8 mouse cellular contexts compared by ENCODE assay signal in genomic region chrX:18163917-18164624, GRCm38 (mm10). TPM values are rescaled to one million over a fixed set of nuclear protein-coding genes. Genes with fewer than 3 reads are reported as not detected.
A peak's percentile ranks its signal among the peaks of the same experiment; 100 is the strongest.
DNase-seq lines count a peak whose midpoint lies in the region; ATAC-seq and TF ChIP-seq lines count a peak whose summit lies in the region.

No protein-coding gene starts in this region.

- H3K4me2 ChIP-seq in hindbrain, embryonic 13.5 days: peak overlapping the region; percentile 72
- H3K4me2 ChIP-seq in limb, embryonic 13.5 days (replicated peaks): peak overlapping the region; percentile 60
- peak overlapping the region; percentile 58 for H3K4me2 ChIP-seq in midbrain, embryonic 12.5 days (replicated peaks)
- H3K4me2 ChIP-seq in stomach, postnatal 0 days (replicated peaks; ENCODE audit: low read depth): peak overlapping the region; percentile 58

- DNase-seq in cerebellum, adult 18-20 months: peak; percentile 23 to 49
- DNase-seq in cerebellum, adult 9-11 months: no peak
- DNase-seq in adrenal gland, adult 2 months: peak; percentile 62
- peak; percentile 45 for DNase-seq in stomach, postnatal 0 days (ENCODE audit: low spot score)

- TF ChIP-seq CTCF in stomach, postnatal 0 days (IDR thresholded peaks at IDR 0.05; ENCODE audit: low read depth): no peak

- 2% methylated on average over 10 of the region's 10 CpGs for WGBS in hindbrain, embryonic 13.5 days
- 2% methylated on average over 10 of the region's 10 CpGs for WGBS in limb, embryonic 13.5 days
- 1% methylated on average over 10 of the region's 10 CpGs for WGBS in midbrain, embryonic 12.5 days
- 1% methylated on average over 10 of the region's 10 CpGs for WGBS in stomach, postnatal 0 days

- peak; percentile 54 for ATAC-seq in erythroblast, adult 5-6 weeks (replicated peaks; ENCODE audit: low FRiP score, poor library complexity, severe bottlenecking)
- no peak for ATAC-seq in hindbrain, embryonic 13.5 days (ENCODE audit: low FRiP score)
- no peak for ATAC-seq in limb, embryonic 13.5 days (ENCODE audit: low FRiP score, low read depth)
- ATAC-seq in midbrain, embryonic 12.5 days (ENCODE audit: low FRiP score, low read depth): no peak
- ATAC-seq in stomach, postnatal 0 days (ENCODE audit: low FRiP score, low TSS enrichment): no peak

- H3K27ac ChIP-seq in hindbrain, embryonic 13.5 days: peak overlapping the region; percentile 97
- peak overlapping the region; percentile 98; the same call in 1 of the 2 replicates for H3K27ac ChIP-seq in limb, embryonic 13.5 days
- peak overlapping the region; percentile 96 for H3K27ac ChIP-seq in midbrain, embryonic 12.5 days (replicated peaks)
- H3K27ac ChIP-seq in stomach, postnatal 0 days (replicated peaks): peak overlapping the region; percentile 95

- H3K9me3 ChIP-seq in hindbrain, embryonic 13.5 days: no peaks in the 10 kb centered on the region
- no peaks in the 10 kb centered on the region for H3K9me3 ChIP-seq in limb, embryonic 13.5 days
- no peaks in the 10 kb centered on the region for H3K9me3 ChIP-seq in midbrain, embryonic 12.5 days
- no peaks in the 10 kb centered on the region for H3K9me3 ChIP-seq in stomach, postnatal 0 days (ENCODE audit: control insufficient read depth, low read length)

- H3K4me1 ChIP-seq in hindbrain, embryonic 13.5 days (replicated peaks): no peaks in the 10 kb centered on the region
- H3K4me1 ChIP-seq in limb, embryonic 13.5 days: no peaks in the 10 kb centered on the region
- no peaks in the 10 kb centered on the region for H3K4me1 ChIP-seq in midbrain, embryonic 12.5 days
- H3K4me1 ChIP-seq in stomach, postnatal 0 days (replicated peaks; ENCODE audit: control insufficient read depth, insufficient read depth): no peaks in the 10 kb centered on the region

- no peaks in the 10 kb centered on the region for H3K36me3 ChIP-seq in hindbrain, embryonic 13.5 days
- no peaks in the 10 kb centered on the region for H3K36me3 ChIP-seq in limb, embryonic 13.5 days
- no peaks in the 10 kb centered on the region for H3K36me3 ChIP-seq in midbrain, embryonic 12.5 days
- no peaks in the 10 kb centered on the region for H3K36me3 ChIP-seq in stomach, postnatal 0 days (ENCODE audit: control insufficient read depth, insufficient read depth, low read length)

- H3K9ac ChIP-seq in hindbrain, embryonic 13.5 days: peak overlapping the region; percentile 89
- peak overlapping the region; percentile 95 for H3K9ac ChIP-seq in limb, embryonic 13.5 days
- H3K9ac ChIP-seq in midbrain, embryonic 12.5 days (replicated peaks): peak overlapping the region; percentile 89
- H3K9ac ChIP-seq in stomach, postnatal 0 days (ENCODE audit: low read length): peak overlapping the region; percentile 91

- peak overlapping the region; percentile 77 for H3K4me3 ChIP-seq in hindbrain, embryonic 13.5 days
- H3K4me3 ChIP-seq in limb, embryonic 13.5 days: peak overlapping the region; percentile 74
- H3K4me3 ChIP-seq in midbrain, embryonic 12.5 days: peak overlapping the region; percentile 85
- peak overlapping the region; percentile 83 for H3K4me3 ChIP-seq in stomach, postnatal 0 days (ENCODE audit: low read depth, low read length)

- no peaks in the 10 kb centered on the region for H3K27me3 ChIP-seq in hindbrain, embryonic 13.5 days
- no peaks in the 10 kb centered on the region for H3K27me3 ChIP-seq in limb, embryonic 13.5 days
- no peaks in the 10 kb centered on the region for H3K27me3 ChIP-seq in midbrain, embryonic 12.5 days
- H3K27me3 ChIP-seq in stomach, postnatal 0 days (ENCODE audit: control insufficient read depth, insufficient read depth, low read length): no peaks in the 10 kb centered on the region

- TF ChIP-seq EP300 in stomach, postnatal 0 days (optimal IDR thresholded peaks at IDR 0.05): no peak

RNA-seq across cellular contexts. Expression of gene Kdm6a, which starts 1.7 kb away (rescaled TPM):
- 10 to 100 TPM; 37.1 to 56.2 TPM for total RNA-seq in adrenal gland, adult 2 months (2021)
- 14.9 and 15.7 TPM in 2 replicates for polyA plus RNA-seq in adrenal gland, adult 2 months (2012; rRNA removed)
- 113 and 134 TPM in 2 replicates for total RNA-seq in erythroblast, adult 5-6 weeks (2015; ENCODE audit: low replicate concordance)
- total RNA-seq in erythroblast, adult 5-6 weeks (2017; ENCODE audit: low replicate concordance): 170 and 175 TPM in 2 replicates
- 20.0 and 20.2 TPM in 2 replicates for polyA plus RNA-seq in hindbrain, embryonic 13.5 days (2015; fragmentation: Nextera tagmentation; extraction: Ambion mirVana)
- 22.3 and 25.5 TPM in 2 replicates for polyA plus RNA-seq in limb, embryonic 13.5 days (2015; fragmentation: Nextera tagmentation; extraction: Ambion mirVana)
- 35.3 and 39.0 TPM in 2 replicates for polyA plus RNA-seq in midbrain, embryonic 12.5 days (2016; fragmentation: Nextera tagmentation; extraction: Ambion mirVana)
- 9.0 and 9.6 TPM in 2 replicates for polyA plus RNA-seq in stomach, postnatal 0 days (2015; fragmentation: Nextera tagmentation; extraction: Ambion mirVana)

RNA-seq across cellular contexts. Expression of gene Dusp21, which starts 18.4 kb away (rescaled TPM):
- total RNA-seq in adrenal gland, adult 2 months (2021): not detected
- polyA plus RNA-seq in adrenal gland, adult 2 months (2012; rRNA removed): not detected in 2 replicates
- not detected in 2 replicates for total RNA-seq in erythroblast, adult 5-6 weeks (2015; ENCODE audit: low replicate concordance)
- not detected in 2 replicates for total RNA-seq in erythroblast, adult 5-6 weeks (2017; ENCODE audit: low replicate concordance)
- not detected in 2 replicates for polyA plus RNA-seq in hindbrain, embryonic 13.5 days (2015; fragmentation: Nextera tagmentation; extraction: Ambion mirVana)
- not detected in 2 replicates for polyA plus RNA-seq in limb, embryonic 13.5 days (2015; fragmentation: Nextera tagmentation; extraction: Ambion mirVana)
- polyA plus RNA-seq in midbrain, embryonic 12.5 days (2016; fragmentation: Nextera tagmentation; extraction: Ambion mirVana): not detected in 2 replicates
- not detected in 2 replicates for polyA plus RNA-seq in stomach, postnatal 0 days (2015; fragmentation: Nextera tagmentation; extraction: Ambion mirVana)
